Mouse (Mus musculus) liver, embryonic 14.5 days (tissue): ENCODE results near the gene Ptch1.

Experiments used
- CTCF ChIP-seq: IDR thresholded peaks from 2 replicates; pipeline ENCODE4 v1.5.1; 2016; ENCODE audit warnings: antibody characterized with exemption, low read depth, control low read depth
- EP300 ChIP-seq: IDR thresholded peaks from 2 replicates; pipeline ENCODE4 v1.6.1; 2016; ENCODE audit warnings: antibody characterized with exemption, low read depth

GRCm38 (mm10) chr13:63613201-63613600 is 39.8 kb upstream of the Ptch1 start:
- TF ChIP-seq CTCF: no peak
- TF ChIP-seq EP300: no peak
